Mouse (Mus musculus) retina, postnatal 1 day (tissue): ENCODE measurements at regions not wholly inside any gene's neighbourhood (a gene's known extent, or its start where the extent isn't known, plus 50 kb on each side); places are given as distances from the start of the nearest gene placed in this dataset.
"Not testable (repeated sequence)": the region's sequence is repeated elsewhere in the genome, so short reads cannot be mapped to it uniquely, and the experiment has no call there.

Source experiments
- DNase-seq: peaks from one replicate; pipeline ENCODE4 v3.0.0-alpha.2; 2012

DNA sequence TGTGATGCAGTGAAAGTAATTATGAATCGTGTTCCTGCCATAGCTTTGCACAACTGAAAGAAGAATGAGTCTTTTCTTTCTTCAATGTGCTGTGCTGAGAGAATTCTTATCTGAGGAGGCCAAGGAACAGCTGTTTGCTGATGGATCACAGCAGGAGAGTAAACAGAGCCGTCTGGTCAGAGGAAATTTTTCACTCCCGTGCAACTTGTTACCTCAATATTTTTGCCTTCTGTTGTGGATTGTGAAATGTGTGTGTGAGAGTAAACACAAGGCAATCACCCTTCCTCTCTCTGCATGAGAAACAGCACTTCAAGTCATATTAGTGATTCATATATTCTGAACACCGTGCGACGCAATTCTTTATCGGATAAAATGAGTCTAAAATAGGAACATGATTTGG, 171.9 kb downstream of the Epm2a start:
- peak; percentile 10 for DNase-seq

GRCm38 (mm10) chr10:11517122-11517521, 173.9 kb downstream of the Epm2a start:
- peak; percentile 26 for DNase-seq

GRCm38 (mm10) chr10:11531343-11531742, 188.1 kb downstream of the Epm2a start:
- no peak for DNase-seq

DNA sequence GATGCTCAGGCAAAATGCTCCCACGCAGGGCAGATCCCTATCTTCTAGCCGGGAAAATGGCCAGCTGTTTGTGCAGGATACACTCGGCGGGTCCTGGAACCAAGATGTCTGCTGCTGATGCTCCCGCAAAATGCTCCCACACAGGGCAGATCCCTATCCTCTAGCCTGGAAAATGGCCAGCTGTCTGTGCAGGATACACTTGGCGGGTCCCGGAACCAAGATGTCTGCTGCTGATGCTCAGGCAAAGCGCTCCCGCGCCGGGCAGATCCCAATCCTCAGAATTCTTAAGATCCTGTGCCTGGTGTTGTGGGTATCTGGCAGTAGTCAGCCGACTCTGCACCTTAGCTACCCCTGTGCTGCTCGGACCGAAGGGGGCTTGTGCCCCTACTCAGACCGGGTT, 212.2 kb downstream of the Epm2a start:
- not testable (repeated sequence) for DNase-seq

- DNase-seq: no peak
Measured at GRCm38 (mm10) chr10:11570523-11571055, 227.4 kb downstream of the Epm2a start.

GRCm38 (mm10) chr10:11608451-11608850, 265.2 kb downstream of the Epm2a start:
- DNase-seq: no peak

DNA sequence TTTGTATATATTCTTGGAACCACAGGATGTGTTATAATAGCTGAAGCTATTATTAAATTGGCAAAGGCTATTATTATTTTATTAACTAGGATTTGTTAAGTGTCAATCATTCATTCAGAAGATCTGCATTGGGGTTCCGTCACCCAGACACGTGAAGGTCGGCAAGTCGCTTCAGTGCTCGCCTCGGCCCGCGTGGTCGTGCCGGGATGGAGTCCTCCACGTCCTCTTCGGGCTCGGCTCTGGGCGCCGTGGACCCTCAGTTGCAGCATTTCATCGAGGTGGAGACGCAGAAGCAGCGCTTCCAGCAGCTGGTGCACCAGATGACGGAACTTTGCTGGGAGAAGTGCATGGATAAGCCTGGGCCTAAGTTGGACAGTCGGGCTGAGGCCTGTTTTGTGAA, 265.9 kb downstream of the Epm2a start:
- not testable (repeated sequence) for DNase-seq

- no peak for DNase-seq
Measured at GRCm38 (mm10) chr10:11648151-11648550, 304.9 kb downstream of the Epm2a start.

- no peak for DNase-seq
Measured at GRCm38 (mm10) chr10:11660056-11660770, 317.0 kb downstream of the Epm2a start.

- no peak for DNase-seq
Measured at GRCm38 (mm10) chr10:11661660-11662250, 318.6 kb downstream of the Epm2a start.

GRCm38 (mm10) chr10:11709742-11710141, 366.5 kb downstream of the Epm2a start:
- DNase-seq: no peak

DNA sequence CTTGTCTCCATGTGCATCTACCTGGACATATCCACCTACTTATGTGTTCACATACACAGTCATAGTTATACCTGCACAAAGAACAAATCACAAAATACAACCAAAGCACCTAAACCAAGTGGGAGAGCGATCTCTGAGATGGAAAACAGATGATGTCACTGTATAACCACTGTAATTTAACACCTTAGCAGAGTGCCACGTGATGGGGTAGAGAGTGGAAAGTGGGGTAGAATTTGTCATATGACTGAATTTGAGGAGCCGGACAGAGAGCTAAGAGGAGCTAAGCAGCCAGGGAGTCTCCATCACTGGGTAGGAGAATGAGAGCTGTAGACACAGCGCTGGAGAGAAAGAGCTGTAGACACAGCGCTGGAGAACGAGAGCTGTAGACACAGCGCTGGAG, 381.6 kb downstream of the Epm2a start:
- no peak for DNase-seq

GRCm38 (mm10) chr10:11729536-11729935, 386.3 kb downstream of the Epm2a start:
- no peak for DNase-seq

GRCm38 (mm10) chr10:11739574-11740368, 396.6 kb downstream of the Epm2a start:
- no peak for DNase-seq

GRCm38 (mm10) chr10:11745587-11745986, 402.4 kb downstream of the Epm2a start:
- DNase-seq: no peak

DNA sequence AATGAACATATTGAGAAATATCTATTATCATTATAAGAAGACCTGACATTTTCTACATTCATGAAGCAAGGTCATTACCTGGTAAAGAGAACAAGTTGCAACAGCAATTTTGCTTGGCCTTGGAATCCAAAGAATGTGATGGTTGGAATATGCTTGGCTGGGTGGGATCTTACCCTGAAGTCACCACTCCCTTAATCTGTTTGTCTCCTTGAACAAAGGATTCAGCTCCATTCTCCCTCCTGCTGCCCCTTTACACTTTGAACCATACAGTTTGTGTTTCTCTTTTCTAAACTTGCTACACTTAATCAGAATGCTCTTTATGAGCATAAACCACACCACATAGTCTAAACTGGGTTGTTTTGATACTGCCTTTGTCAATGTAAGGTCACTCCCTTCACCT, 403.8 kb downstream of the Epm2a start:
- DNase-seq: no peak

DNA sequence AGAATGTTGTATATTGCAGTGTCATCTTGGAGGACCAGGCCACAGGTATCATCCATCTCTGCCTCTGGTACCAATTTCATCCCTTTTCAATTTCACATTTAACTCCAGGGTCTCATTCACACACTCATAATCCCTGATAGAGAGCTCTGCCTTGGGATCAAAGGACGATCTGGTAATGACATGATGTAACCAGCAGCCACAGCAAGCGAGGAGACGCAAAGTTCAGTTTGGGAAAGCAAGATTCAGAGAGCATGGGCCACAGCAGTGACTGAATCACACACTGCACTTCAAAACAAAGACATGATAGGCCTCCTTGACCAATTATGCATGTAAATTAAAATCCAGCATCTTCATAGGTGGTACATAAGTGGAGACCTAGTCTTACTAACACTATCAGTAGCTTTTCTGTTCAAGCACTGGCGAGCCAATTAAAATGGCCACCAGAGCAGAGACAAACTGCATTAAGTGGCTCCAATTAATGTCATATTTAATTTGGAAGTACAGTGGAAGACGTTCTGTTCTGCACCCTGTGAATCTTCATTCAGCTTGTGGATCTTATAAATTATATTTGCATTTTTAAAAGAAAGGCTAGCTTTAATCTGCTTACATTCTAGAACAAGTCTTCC, 412.0 kb downstream of the Epm2a start:
- peak; percentile 82 for DNase-seq

DNA sequence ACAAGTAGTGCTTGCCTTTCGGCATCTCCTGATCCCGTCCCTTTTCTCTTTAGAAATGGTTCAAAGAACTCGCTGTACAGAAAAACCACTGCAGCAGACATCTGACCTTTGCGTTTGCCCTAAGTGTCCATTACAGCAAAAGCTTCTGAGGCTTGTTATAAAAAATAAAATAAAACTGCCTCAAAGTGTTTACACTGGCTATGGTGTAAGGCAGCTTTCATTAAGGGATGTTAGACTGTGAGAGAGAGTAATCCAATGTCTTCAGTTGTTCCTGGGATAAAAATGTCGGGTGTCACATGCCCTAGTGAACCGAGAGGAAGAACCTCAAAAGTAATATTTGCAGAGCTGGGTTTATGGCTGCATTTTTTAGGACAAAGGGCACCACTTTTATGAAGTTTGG, 434.7 kb downstream of the Epm2a start:
- no peak for DNase-seq

DNA sequence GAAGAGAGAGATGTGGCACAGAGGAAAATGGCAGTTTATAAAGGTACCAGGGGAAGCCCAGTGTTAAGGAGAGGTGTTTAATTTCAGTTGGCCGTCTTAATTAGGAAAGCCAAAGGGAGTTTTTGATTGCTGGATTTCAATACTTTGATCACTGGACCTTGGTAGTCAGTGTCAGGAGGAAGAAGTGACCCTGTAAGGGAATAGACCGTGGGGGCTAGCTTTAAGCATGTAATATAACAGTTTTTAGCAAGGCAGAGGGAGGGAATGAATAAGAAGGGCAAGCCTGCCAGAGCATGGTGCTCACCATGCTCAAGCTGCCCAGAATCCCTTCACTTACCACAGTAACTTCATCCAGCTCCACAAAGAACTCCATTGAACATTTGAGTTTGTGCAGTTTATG, 437.1 kb downstream of the Epm2a start:
- no peak for DNase-seq

DNA sequence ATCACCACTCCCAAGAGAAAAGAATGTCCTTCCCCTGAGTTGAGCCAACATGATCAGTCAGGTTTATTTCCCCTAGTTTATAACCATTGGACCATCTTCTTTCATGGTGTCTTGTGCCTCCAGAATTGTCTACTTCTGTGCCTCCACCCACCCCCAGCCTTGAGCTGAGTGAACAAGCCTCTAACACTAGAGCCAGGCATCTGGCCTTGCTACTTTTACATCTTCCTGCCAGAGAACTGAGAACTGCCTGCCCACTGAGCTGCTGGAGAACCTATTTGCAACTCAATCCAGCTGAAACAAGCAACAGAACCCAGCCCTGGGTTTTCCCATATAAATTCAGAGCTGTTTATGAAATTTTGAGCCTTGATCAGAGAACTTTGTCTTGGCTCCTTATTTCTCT, 444.0 kb downstream of the Epm2a start:
- DNase-seq: no peak

DNA sequence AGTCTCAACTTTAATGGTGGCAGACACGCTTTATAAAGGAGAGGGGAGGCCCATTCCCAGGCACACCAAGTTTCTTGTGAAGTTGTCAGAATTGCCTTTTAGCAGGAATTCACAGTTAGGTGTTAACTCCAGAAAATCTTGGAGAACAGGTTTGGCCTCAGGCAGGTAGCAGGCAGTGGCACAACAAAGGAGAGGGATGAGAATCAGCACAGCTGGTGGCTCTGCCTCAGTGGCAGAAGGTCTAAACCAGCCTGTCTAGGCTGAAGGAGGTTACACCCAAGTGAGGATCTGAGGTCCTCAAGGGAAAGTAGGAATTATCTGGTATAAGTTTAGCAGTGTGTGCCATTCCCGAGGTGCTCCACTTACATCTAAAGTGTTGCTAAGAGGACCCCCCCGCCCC, 456.3 kb downstream of the Epm2a start:
- DNase-seq: no peak

DNA sequence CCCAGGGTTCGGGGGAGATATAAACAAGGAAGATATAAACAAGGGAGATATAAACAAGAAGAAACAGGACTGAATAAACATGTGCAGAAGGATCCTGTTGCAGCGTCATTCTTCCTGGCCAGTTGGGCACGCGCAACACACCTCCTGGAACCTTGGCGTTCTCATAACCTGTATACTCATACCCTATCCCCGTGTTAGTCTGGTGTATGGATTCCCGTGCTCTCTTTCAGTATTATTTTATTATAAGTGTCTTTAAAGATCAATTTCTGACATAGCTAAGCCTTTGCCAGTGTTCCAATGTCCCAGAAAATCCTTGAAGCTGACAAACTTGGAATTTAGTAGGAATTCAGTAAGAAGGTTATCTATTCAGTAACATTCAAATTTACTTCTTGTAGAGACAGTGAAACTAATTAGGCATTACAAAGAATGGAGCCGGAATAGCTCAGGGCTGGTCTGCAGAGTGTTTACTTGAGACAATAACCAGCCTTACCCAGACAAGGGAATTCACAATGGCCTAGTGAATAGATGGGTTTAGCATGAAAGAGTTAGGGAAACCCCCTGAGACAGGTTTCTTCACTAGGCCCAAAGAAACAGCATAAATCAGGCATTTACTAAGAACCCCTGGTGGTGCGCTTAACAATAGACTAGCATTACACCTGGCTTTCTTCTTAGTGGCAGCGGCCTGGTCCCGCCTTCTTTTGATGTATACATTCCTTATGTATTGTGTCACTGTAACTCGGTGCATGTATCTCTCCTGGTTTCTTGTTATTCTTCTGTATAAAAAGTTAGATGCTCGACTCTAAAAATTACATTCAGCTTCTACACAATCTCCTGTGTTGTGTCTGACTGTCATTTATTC, 458.4 kb downstream of the Epm2a start:
- DNase-seq: not testable (repeated sequence)
